Mouse (Mus musculus) right cerebral cortex, adult 2 months (tissue): Measurements from ENCODE around the gene Ehmt2.
A peak's percentile ranks its signal among the peaks of the same experiment; 100 is the strongest.
"Not testable (repeated sequence)": the region's sequence is repeated elsewhere in the genome, so short reads cannot be mapped to it uniquely, and the experiment has no call there.

Source experiments
- DNase-seq, 2 experiments: peaks; one replicate each; pipeline ENCODE4 v3.0.0; 2021 to 2022; ENCODE audit warnings: low spot score in 2 of 2

The Ehmt2 gene

DNA sequence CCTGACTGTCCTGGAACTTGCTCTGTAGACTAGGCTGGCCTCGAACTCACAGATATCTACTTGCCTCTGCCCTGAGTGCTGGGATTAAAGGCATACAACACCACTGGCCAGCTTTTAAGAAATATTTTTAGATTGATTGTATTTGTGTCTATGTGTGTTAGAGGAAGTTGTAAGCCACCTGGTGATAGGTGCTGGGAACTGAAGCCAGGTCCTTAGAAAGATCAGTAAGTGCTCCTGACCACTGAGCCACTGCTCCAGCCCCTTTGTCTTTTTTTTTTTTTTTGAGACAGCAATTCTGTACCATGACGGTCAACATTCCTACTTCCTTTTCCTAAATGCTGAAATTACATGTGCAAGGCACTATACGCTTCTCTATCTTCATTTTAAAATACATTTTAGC, 55.0 kb downstream of the Ehmt2 start:
- no peak for DNase-seq

DNA sequence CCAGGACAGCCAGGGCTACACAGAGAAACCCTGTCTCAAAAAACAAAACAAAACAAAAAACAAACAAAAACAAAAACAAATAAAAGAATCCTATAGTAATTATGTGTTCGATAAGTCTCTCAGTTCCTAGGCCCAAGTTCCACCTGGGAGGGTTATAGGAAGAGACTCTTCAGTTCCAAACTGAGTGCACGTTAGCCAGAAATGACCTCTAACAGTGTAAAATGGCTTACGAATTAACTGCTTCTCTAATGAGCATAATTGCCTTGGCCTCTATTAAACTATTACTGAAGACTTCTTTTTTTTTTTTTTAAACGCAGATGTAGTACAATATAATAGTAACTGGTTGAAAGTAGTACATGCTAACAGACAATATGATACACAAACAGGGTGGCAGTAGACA, 55.6 kb downstream of the Ehmt2 start:
- DNase-seq = no peak

DNA sequence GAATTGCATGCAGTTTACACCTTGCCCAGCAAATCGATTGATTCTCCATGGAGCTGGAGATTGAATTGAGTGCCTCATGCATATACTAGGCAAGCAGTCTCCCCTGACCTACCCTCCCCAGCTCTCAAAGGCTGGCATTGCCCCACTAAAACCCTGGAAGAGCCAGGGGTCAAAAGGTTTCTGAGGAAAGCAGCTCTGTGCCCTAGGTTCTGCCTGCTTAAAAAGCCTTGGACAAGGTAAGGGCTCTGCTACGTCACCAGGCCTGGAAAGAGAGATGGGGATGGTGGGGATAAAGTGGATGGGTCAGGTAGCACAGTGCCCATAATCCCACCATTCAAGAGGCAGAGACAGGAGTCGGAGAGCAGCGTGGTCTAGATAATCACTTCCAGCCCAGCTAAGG, 56.6 kb downstream of the Ehmt2 start:
- no peak for DNase-seq

DNA sequence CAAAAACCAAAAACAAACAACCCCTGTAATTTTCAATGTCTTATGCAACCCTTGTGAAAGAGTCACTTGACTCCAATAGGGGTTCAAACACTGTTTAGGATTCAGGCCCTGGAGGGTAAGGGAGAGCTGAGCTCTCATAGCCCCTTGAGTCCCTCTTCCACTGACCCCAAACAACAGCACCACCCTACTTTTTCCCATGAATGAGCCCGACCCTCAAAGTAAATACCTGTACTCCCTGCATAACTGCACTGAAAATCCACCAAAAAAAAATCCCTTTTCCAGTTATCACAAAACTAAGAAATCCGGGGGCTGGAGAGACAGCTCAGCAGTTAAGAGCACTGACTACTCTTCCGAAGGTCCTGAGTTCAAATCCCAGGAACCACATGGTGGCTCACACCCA, 57.6 kb downstream of the Ehmt2 start:
- DNase-seq = no peak

DNA sequence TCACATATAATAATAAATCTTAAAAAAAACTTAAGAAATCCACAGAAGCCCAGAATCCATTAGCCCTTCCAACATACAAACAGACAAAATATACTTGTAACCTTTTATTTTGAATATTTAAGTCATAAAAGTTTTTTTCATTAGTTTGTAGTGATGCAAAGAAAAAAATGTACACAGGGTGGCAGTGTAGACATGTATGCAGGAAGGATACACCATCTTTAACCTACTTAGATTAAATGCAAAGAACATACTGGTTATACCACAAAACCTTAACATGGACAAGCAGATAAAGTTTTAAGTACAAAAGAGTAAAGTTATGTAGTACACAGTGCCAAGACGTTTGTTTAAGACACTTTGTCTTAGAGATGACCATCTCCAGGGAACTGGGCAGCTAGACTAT, 58.1 kb downstream of the Ehmt2 start:
- no peak for DNase-seq

DNA sequence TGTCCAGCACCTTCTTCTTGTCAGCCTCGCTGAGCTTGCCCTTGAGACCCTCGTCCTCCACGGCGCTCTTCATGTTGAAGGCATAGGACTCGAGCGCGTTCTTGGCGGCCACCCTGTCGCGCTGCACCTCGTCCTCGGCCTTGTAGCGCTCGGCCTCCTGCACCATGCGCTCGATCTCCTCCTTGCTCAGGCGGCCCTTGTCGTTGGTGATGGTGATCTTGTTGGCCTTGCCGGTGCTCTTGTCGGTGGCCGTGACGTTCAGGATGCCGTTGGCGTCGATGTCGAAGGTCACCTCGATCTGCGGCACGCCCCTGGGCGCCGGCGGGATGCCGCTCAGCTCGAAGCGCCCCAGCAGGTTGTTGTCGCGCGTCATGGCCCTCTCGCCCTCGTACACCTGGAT, 59.0 kb downstream of the Ehmt2 start:
- not testable (repeated sequence) for DNase-seq

DNA sequence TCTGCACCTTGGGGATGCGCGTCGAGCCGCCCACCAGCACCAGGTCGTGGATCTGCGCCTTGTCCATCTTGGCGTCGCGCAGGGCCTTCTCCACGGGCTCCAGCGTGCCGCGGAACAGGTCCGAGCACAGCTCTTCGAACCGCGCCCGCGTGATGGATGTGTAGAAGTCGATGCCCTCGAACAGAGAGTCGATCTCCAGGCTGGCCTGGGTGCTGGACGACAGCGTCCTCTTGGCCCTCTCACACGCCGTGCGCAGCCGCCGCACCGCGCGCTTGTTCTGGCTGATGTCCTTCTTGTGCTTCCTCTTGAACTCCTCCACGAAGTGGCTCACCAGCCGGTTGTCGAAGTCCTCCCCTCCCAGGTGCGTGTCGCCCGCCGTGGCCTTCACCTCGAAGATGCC, 59.7 kb downstream of the Ehmt2 start:
- DNase-seq = not testable (repeated sequence)

DNA sequence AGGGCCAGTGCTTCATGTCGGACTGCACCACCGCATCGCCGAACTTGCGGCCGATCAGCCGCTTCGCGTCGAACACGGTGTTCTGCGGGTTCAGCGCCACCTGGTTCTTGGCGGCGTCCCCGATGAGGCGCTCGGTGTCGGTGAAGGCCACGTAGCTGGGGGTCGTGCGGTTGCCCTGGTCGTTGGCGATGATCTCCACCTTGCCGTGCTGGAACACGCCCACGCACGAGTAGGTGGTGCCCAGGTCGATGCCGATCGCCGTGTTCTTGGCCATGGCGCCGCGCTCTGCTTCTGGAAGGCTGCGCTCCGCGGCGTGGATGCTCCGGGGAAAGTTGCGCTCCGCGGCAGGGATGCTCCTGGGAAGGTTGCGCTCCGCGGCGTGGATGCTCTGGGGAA, 60.5 kb downstream of the Ehmt2 start:
- DNase-seq = not testable (repeated sequence)

DNA sequence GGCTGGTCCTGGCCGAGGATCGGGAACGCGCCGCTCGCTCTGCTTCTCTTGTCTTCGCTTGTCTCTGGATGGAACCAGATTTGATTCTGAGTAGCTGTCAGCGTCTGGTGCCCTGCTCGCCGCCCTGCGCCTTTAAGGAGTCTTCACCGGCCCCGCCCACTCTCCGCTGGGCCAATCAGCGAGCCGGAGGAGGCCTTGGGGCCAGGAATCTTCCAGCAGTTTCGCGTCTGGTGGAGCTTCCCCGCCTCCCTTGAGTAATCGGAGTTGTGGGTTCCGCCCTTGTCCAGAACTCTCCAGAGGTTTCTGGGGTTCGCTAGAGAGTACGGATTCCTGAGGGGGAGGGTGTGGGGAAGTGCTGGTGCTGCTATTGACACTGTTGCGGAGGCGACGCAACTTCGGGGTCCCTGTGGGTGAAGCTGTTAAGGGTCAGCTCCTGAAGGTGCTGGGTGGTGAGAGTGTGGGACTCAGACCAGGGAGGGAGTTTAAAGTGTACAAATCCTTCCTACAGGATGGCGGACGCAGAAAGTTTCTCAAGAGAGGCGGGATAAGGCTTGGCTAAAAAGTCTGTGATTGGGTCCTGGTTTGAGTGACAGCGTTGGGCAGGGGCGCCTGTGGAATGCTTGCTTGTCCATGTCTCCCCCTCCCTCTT, 61.0 kb downstream of the Ehmt2 start, which contains the start of gene Hspa1b:
Hspa1b (minus strand) TSS at position 109 of the 649 bp plus-strand sequence.
- peak; percentile 81 to 85 for DNase-seq

DNA sequence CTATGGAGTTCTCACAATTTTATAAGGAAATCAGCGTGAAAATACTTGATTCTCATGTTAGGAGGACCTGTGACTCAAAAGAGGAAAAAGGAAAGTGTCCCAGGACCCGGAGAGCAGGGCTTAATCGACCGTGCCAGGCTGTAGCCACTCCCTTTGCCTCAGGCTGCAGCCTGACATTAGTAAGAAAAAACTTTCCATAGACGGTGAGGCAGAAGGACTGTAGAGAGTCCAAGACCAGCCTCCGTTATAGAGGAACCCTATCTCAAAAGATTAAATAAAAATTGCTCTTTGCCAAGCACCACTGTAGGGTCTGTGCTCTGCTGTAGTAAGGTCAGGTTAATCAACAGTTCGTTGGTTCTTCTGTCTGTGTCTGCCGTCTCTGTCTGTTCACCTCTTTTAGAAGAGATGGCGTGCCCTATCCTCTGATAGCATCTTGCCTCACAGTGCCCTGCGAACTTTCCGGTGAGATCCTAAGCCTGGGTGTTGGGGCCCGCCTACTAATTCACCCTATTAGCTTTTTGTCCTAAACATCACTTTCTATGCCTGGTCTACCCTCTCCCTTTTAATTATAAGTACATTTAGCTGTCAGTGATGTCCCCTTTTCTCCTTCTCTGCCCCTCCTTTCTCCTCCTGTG, 61.7 kb downstream of the Ehmt2 start:
- DNase-seq = no peak

DNA sequence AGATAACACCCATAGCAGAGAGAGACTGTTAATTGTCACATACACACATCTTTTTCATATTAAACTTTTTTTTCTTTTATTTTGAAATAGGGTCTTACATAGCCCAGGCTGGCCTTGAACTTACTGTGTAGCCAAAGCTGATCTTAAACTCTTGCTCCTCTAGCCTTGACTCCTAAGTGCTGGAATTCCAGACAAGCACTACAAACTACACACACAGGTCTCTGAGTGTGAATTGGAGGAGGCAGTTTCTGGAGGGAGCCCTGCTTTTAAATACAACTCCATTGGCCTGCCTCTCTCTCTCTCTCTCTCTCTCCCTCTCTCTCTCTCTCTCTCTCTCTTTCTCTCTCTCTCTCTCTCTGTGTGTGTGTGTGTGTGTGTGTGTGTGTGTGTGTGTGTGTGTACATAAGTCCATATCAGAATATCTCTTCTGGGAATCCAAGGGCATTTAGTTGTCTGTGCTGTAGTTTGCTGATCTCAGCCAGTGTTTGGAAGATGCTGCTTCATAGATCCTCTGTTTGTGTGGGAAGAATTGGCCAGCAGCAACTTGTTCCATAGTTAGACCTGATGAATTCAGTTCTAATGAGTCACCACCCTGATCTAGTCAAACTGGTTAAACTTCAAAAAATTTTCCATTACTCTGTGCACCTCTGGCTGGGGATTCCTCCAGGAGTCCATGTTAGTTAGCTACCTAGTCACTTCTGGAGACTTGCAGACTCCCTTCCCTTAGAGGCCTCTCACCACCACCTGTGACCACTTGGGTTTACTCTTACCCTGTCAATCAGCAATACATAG, 62.6 kb downstream of the Ehmt2 start:
- DNase-seq = peak in 1 of 2 experiments; percentile 33

DNA sequence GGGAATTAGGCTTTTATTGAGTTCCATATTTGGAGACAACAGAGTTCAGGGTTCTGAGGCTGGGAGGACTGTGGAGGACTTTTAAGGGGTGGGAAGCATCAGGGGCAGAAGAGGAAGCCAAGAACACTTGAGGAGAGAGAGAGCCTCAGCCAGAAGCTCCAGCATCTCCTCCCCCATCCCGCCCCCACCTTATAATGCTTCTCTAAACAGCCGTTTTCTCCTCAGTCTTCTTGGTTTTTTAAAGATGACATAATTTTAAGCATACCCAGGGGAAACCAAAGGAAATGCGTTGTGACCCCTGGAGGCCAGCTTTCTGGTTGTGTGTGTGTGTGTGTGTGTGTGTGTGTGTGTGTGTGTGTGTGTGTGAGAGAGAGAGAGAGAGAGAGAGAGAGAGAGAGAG, 63.9 kb downstream of the Ehmt2 start:
- DNase-seq = no peak

DNA sequence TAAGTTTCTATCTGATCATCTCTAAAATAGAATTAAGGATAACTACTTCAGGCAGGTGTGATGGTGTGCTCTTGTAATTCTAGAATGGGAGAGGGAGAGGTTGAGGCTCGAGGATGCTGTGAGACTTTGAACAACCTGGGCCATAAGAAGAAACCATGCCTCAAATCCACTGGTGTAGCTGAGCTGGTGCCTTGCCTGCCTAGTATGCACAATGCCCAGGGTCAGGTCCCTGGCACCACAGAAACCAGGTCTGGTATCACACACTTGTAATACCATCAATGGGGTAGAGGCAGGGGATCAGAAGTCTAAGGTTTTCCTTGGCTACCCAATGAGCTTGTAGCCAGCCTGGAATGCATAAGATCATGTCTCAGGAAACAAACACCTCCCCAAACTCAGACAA, 64.6 kb downstream of the Ehmt2 start:
- no peak for DNase-seq
